16 mouse cellular contexts compared by ENCODE assay signal in the genomic region with DNA sequence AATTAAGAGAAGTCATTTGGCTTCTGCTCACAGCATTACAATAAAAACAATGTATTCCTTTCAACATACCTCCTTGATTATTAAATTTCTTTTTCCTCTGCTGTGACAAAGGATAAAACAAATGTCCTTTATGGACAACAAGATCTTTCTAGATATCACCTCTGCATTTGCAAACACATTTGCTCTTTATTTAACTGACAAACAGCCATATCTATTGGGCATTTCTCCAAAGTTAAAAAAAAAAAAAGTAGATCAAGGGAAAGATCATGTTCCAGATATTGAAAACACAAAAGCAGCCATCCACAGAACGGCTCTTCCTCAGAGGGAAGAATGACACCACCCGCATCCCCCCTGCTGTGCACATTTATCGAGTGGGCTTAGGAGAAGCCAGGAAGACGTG.
DNase-seq lines count a peak whose midpoint lies in the region; ATAC-seq and TF ChIP-seq lines count a peak whose summit lies in the region.
"Had no signal": no experiment of that assay in that cellular context is flagged by ENCODE, and none has a peak within 500 bp of the region (broad histone marks: within the 10 kb centered on the region; RNA-seq: fewer than 3 reads in every experiment).

No protein-coding gene starts in this region.

- TF ChIP-seq EP300 in MEL (IDR thresholded peaks at IDR 0.05; ENCODE audit: low read depth in 1 of 2, low read length in 2 of 2) = peak; percentile 55 to 62; a peak in 3 of 4 replicates

- H3K4me1 ChIP-seq in hindbrain, postnatal 0 days (ENCODE audit: insufficient read depth, low read length) = no peaks in the 10 kb centered on the region
- no peaks in the 10 kb centered on the region for H3K4me1 ChIP-seq in hindbrain, embryonic 13.5 days (replicated peaks)
- peaks cover 15 to 16% of the 10 kb centered on the region in 2 experiments for H3K4me1 ChIP-seq in MEL (ENCODE audit: control insufficient read depth in 1 of 2, insufficient read depth in 2 of 2, low read length in 2 of 2)
- H3K4me1 ChIP-seq: embryonic facial prominence, embryonic 12.5 days; forebrain, embryonic 15.5 days had no signal

- no peak for TF ChIP-seq RAD21 in MEL (IDR thresholded peaks at IDR 0.05; ENCODE audit: low read depth, low read length)

- WGBS in hindbrain, postnatal 0 days = 29% methylated on average over 4 of the region's 4 CpGs
- WGBS in hindbrain, embryonic 13.5 days = 27% methylated on average over 4 of the region's 4 CpGs

- TF ChIP-seq POLR2A in MEL (IDR thresholded peaks at IDR 0.05; ENCODE audit: control insufficient read depth in 1 of 2, insufficient read depth in 1 of 2, low read depth in 1 of 2, low read length in 2 of 2, poor library complexity in 1 of 2) = no peak

- H3K27me3 ChIP-seq in hindbrain, postnatal 0 days (ENCODE audit: insufficient read depth, low read length) = no peaks in the 10 kb centered on the region
- H3K27me3 ChIP-seq in hindbrain, embryonic 13.5 days = no peaks in the 10 kb centered on the region
- H3K27me3 ChIP-seq in MEL (ENCODE audit: control insufficient read depth in 1 of 2, insufficient read depth in 2 of 2, low read length in 2 of 2) = no peaks in the 10 kb centered on the region; a peak in 1 of 4 replicates
- H3K27me3 ChIP-seq: embryonic facial prominence, embryonic 12.5 days; forebrain, embryonic 15.5 days; heart, embryonic 12.5 days had no signal

- no peak for TF ChIP-seq CTCF in hindbrain, postnatal 0 days (IDR thresholded peaks at IDR 0.05; ENCODE audit: low read depth)
- TF ChIP-seq CTCF in MEL (IDR thresholded peaks at IDR 0.05 in 2 of 3, conservative IDR thresholded peaks at IDR 0.05 in 1 of 3; ENCODE audit: control insufficient read depth in 1 of 3, insufficient read depth in 1 of 3, low read depth in 2 of 3, low read length in 3 of 3, poor library complexity in 1 of 3, severe bottlenecking in 1 of 3) = no peak

- DNase-seq in hindbrain, postnatal 0 days (ENCODE audit: low spot score) = peak; percentile 21
- no peak for DNase-seq in MEL (ENCODE audit: low read depth, low spot score)
- DNase-seq in R1 (ENCODE audit: low read depth, low spot score) = peak; percentile 13
- peak; percentile 48 for DNase-seq in retina, postnatal 1 day
- DNase-seq in frontal cortex, postnatal 25 days (ENCODE audit: low spot score in 2 of 2) = no peak
- DNase-seq: adrenal gland, postnatal 25 days; cerebellum, adult 2 months; gastrocnemius, postnatal 14 days; heart, adult 2 months; heart, postnatal 36 days had no signal

- no peaks in the 10 kb centered on the region for H3K79me2 ChIP-seq in MEL (ENCODE audit: control insufficient read depth, insufficient read depth, low read length, poor library complexity)

- ATAC-seq in hindbrain, postnatal 0 days = no peak
- ATAC-seq in hindbrain, embryonic 13.5 days (ENCODE audit: low FRiP score) = no peak
- ATAC-seq: forebrain, embryonic 15.5 days; intestine, embryonic 16.5 days had no signal

- H3K4me3 ChIP-seq in hindbrain, postnatal 0 days (ENCODE audit: low read length) = no peak overlapping the region
- H3K4me3 ChIP-seq in hindbrain, embryonic 13.5 days = no peak overlapping the region
- H3K4me3 ChIP-seq in MEL (ENCODE audit: control insufficient read depth in 1 of 2, insufficient read depth in 1 of 2, low read depth in 2 of 2, low read length in 2 of 2) = no peak overlapping the region
- H3K4me3 ChIP-seq: embryonic facial prominence, embryonic 12.5 days; forebrain, embryonic 15.5 days; heart, adult 2 months; heart, embryonic 12.5 days had no signal

- no peaks in the 10 kb centered on the region for H3K36me3 ChIP-seq in hindbrain, postnatal 0 days (ENCODE audit: insufficient read depth, low read length)
- no peaks in the 10 kb centered on the region for H3K36me3 ChIP-seq in hindbrain, embryonic 13.5 days
- H3K36me3 ChIP-seq in MEL (ENCODE audit: control insufficient read depth in 1 of 2, insufficient read depth in 2 of 2, low read length in 2 of 2) = peaks cover 0 to 23% of the 10 kb centered on the region in 2 experiments; a peak in 2 of 4 replicates
- H3K36me3 ChIP-seq: embryonic facial prominence, embryonic 12.5 days; forebrain, embryonic 15.5 days; heart, embryonic 12.5 days had no signal

- no peaks in the 10 kb centered on the region for H3K9me3 ChIP-seq in hindbrain, postnatal 0 days (ENCODE audit: low read length)
- no peaks in the 10 kb centered on the region for H3K9me3 ChIP-seq in hindbrain, embryonic 13.5 days
- no peaks in the 10 kb centered on the region for H3K9me3 ChIP-seq in MEL (replicated peaks; ENCODE audit: insufficient read depth, low read length)
- H3K9me3 ChIP-seq: embryonic facial prominence, embryonic 12.5 days; forebrain, embryonic 15.5 days; heart, embryonic 12.5 days had no signal

- no peak overlapping the region for H3K9ac ChIP-seq in hindbrain, postnatal 0 days (replicated peaks; ENCODE audit: low read length)
- no peak overlapping the region for H3K9ac ChIP-seq in hindbrain, embryonic 13.5 days
- no peak overlapping the region for H3K9ac ChIP-seq in MEL (ENCODE audit: control insufficient read depth, low read depth, low read length, poor library complexity, severe bottlenecking)
- H3K9ac ChIP-seq: embryonic facial prominence, embryonic 12.5 days; forebrain, embryonic 15.5 days; heart, embryonic 12.5 days; hindbrain, embryonic 14.5 days had no signal

- no peak overlapping the region for H3K4me2 ChIP-seq in hindbrain, postnatal 0 days (ENCODE audit: low read depth, low read length)
- H3K4me2 ChIP-seq in hindbrain, embryonic 13.5 days = no peak overlapping the region
- H3K4me2 ChIP-seq: embryonic facial prominence, embryonic 12.5 days; forebrain, embryonic 15.5 days; heart, embryonic 12.5 days; hindbrain, embryonic 14.5 days had no signal

- H3K27ac ChIP-seq in hindbrain, postnatal 0 days = no peak overlapping the region
- H3K27ac ChIP-seq in hindbrain, embryonic 13.5 days = no peak overlapping the region
- H3K27ac ChIP-seq in MEL (ENCODE audit: control insufficient read depth, low read depth, low read length) = no peak overlapping the region
- H3K27ac ChIP-seq: embryonic facial prominence, embryonic 12.5 days; forebrain, embryonic 15.5 days; heart, adult 2 months; hindbrain, embryonic 14.5 days had no signal

TF ChIP-seq in MEL, 35 proteins besides CTCF, POLR2A, EP300 and RAD21:
- no peak for TF ChIP-seq SMC3 (IDR thresholded peaks at IDR 0.05; ENCODE audit: low read depth, low read length)
- TF ChIP-seq ELF1 (IDR thresholded peaks at IDR 0.05; ENCODE audit: low read depth, low read length) = no peak
- peak; percentile 90 for TF ChIP-seq ZNF384 (IDR thresholded peaks at IDR 0.05; ENCODE audit: low read depth, low read length)
- TF ChIP-seq GATA1 (IDR thresholded peaks at IDR 0.05; ENCODE audit: low read depth, low read length) = 0 out of 2 replicates have a peak, but pooled peaks have one; percentile 36
- TF ChIP-seq SIN3A (IDR thresholded peaks at IDR 0.05; ENCODE audit: low read length) = no peak
- 0 out of 2 replicates have a peak, but pooled peaks have one; percentile 21 for TF ChIP-seq ETS1 (IDR thresholded peaks at IDR 0.05; ENCODE audit: low read depth, low read length)
- TF ChIP-seq MAX (IDR thresholded peaks at IDR 0.05; ENCODE audit: low read length) = no peak
- no peak for TF ChIP-seq USF2 (IDR thresholded peaks at IDR 0.05; ENCODE audit: borderline replicate concordance in 1 of 2, insufficient read depth in 1 of 2, low read depth in 1 of 2, low read length in 2 of 2)

Comparison
In these comparisons a context has a peak if more than half of its experiments do, and no peak if none do; other contexts are left out.
1. DNase-seq: peak in hindbrain, postnatal 0 days (single experiment), R1 (single experiment) and retina, postnatal 1 day (single experiment); none in MEL (single experiment) and frontal cortex, postnatal 25 days (0 of 2).